Mouse (Mus musculus): ENCODE data around the gene Pan2.

- TF ChIP-seq EP300 (IDR thresholded peaks at IDR 0.05; ENCODE audit: low read depth): no peak
- TF ChIP-seq CTCF (IDR thresholded peaks at IDR 0.05; ENCODE audit: low read depth): no peak
Observed at GRCm38 (mm10) chr10:128326825-128327224, 23.7 kb downstream of the Pan2 start.
